Mouse (Mus musculus) neural tube, embryonic 15.5 days (tissue): ENCODE data around the gene 0610009B22Rik. TPM values are rescaled to one million over a fixed set of nuclear protein-coding genes. Genes with fewer than 3 reads are reported as not detected.

Experiments
- ATAC-seq: fragments of 200-750 bp; cut with Nextera tagmentation; 2 replicates; pipeline ENCODE4 v1.8.0; 2017; ENCODE audit warnings: mild to moderate bottlenecking, moderate TSS enrichment, moderate library complexity; ENCODE audit not compliant: low FRiP score
- H3K27ac ChIP-seq: fragments of 300-500 bp; sonication (generic); replicated peaks from 2 replicates; pipeline ENCODE4 v1.5.1; 2015; ENCODE audit warnings: mild to moderate bottlenecking, inconsistent platforms
- H3K27me3 ChIP-seq: fragments of 300-500 bp; sonication (generic); replicated peaks from 2 replicates; pipeline ENCODE4 v1.6.1; 2015; ENCODE audit warnings: inconsistent platforms
- H3K36me3 ChIP-seq: fragments of 300-500 bp; sonication (generic); 2 replicates; pipeline ENCODE4 v1.6.1; 2015; ENCODE audit warnings: inconsistent platforms
- H3K4me1 ChIP-seq: fragments of 300-500 bp; sonication (generic); 2 replicates; pipeline ENCODE4 v1.6.1; 2015; ENCODE audit warnings: inconsistent platforms
- H3K4me2 ChIP-seq: fragments of 300-500 bp; sonication (generic); 2 replicates; pipeline ENCODE4 v1.6.1; 2015; ENCODE audit warnings: inconsistent platforms, mild to moderate bottlenecking, moderate library complexity
- H3K4me3 ChIP-seq: fragments of 300-500 bp; sonication (generic); replicated peaks from 2 replicates; pipeline ENCODE4 v1.5.1; 2015; ENCODE audit warnings: mild to moderate bottlenecking, inconsistent platforms
- H3K9ac ChIP-seq: fragments of 300-500 bp; sonication (generic); replicated peaks from 2 replicates; pipeline ENCODE4 v1.6.1; 2015; ENCODE audit warnings: mild to moderate bottlenecking, inconsistent platforms
- H3K9me3 ChIP-seq: fragments of 300-500 bp; sonication (generic); replicated peaks from 2 replicates; pipeline ENCODE4 v1.6.1; 2016; ENCODE audit warnings: inconsistent platforms
- WGBS: fragments of 180-500 bp; shearing (Covaris S2); methylation state at CpG from one replicate; pipeline ENCODE4 v1.1.7; 2015; ENCODE audit warnings: mixed read lengths; 5-methylcytosine and 5-hydroxymethylcytosine counted together
- polyA plus RNA-seq: library from polyadenylated mRNA; unstranded; fragments of >200 nt; fragmentation: Nextera tagmentation; extraction: Ambion mirVana; gene quantifications from 2 replicates; pipeline ENCODE4 v1.2.1, GENCODE M21; 2015

Gene 0610009B22Rik
- polyA plus RNA-seq, 1 experiment from 2014 or later: 111 TPM

DNA sequence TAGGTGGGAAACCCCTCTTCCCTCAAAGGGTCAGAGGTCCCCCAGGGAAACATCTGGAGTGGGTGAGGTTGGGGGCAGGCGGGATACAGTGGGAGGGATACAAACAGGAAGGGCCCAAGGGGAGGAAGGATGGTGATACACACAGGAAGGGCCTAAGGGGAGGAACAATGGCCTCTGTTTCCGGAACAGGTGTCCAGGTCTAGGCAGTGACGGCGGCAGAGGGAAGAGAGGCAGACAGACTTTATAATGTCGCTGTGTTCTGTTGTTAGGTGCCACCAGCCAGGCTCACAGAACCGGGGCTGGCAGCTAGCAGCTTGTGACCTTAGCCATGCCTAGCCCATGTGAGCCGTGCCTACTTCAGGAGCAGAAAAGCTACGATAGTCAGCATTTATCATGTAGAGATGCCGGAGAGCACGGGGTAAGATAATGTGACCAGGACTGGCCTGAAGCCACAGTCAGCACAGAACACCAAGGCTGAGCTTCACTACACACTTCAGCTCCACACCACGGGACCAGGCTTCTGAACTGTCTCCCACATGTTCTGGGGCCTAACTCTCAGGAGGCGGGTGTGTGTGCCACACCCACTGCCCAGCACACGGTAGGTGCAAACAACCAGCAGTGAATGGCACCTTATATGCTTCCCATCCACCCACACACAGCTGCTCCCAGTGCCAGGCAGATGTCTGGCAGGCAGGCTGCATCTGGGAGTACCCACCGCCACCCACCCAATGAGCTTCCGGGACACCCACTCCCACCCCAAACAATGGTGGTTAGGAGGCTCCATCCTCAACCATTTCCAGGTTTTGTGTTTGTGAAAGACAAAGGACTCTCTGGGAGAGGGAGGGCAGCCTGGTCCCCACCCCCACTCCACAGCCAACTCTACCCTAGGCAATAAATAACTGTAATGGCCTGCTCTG, 41.7 kb downstream of the 0610009B22Rik start:
- 0 out of 2 replicates have a peak overlapping the region, but pooled peaks have one; percentile 51 for H3K27ac ChIP-seq
- peak overlapping the region; percentile 7; the same call in 1 of the 2 replicates for H3K4me2 ChIP-seq
- no peak overlapping the region for H3K4me3 ChIP-seq
- no peak overlapping the region for H3K9ac ChIP-seq
- WGBS: 56% methylated on average over 15 of the region's 15 CpGs
- H3K27me3 ChIP-seq: peaks cover 7% of the 10 kb centered on the region; the same call in 1 of the 2 replicates
- peaks cover 24% of the 10 kb centered on the region; the same call in 1 of the 2 replicates for H3K36me3 ChIP-seq
- no peak for ATAC-seq
- no peaks in the 10 kb centered on the region for H3K9me3 ChIP-seq
- peaks cover 56% of the 10 kb centered on the region for H3K4me1 ChIP-seq

DNA sequence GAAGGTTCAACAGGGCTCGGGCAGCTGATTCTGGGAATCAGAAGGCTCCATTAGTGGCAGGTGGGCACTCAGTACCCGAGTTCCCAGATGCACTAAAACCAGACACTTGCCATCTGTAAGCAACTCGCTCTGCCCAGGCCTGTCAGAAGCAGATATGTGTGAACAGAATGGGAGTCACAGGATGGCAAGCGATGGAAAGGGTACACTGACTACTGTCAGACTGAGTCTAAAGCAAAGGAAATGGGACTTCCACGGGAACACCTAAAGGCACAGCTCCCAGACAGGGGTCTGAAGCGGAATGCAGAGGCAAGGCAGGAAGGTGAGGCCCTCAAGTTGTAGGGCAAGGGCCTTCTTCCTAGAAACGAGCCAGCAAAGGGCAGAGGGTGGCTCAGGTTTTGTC, 42.4 kb downstream of the 0610009B22Rik start:
- H3K4me2 ChIP-seq: no peak overlapping the region
- H3K36me3 ChIP-seq: peaks cover 24% of the 10 kb centered on the region; the same call in 1 of the 2 replicates
- no peak overlapping the region for H3K27ac ChIP-seq
- 0 out of 2 replicates have a peak, but pooled peaks cover 7% of the 10 kb centered on the region for H3K27me3 ChIP-seq
- no peak for ATAC-seq
- no peak overlapping the region for H3K9ac ChIP-seq
- WGBS: 83% methylated on average over 7 of the region's 7 CpGs
- no peaks in the 10 kb centered on the region for H3K9me3 ChIP-seq
- H3K4me3 ChIP-seq: no peak overlapping the region
- peaks cover 56% of the 10 kb centered on the region for H3K4me1 ChIP-seq

DNA sequence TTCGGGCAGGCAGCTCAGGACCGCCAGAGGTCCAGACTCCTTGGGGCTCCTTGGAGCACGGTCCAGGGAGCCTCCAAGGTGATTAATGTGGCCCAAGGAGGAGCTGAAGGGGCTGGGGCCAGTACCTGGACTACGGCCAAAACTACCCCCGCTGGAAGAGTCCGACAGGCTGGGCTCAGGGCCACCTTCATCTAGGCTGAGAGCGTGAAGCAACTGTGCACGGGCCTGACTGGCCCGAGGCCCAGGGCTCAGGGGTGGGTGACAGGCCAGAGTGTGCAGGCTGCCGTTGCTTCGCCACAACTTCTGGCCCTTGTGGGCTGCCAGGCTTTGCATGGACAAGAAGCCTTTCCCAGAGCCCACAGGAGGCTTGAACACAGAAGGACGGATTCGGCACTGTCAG, 43.4 kb downstream of the 0610009B22Rik start:
- Histone ChIP-seq H3K27me3 (0 out of 2 replicates have a peak, but pooled peaks cover 7% of the 10 kb centered on the region), H3K27ac (no peak overlapping the region), H3K4me2 (no peak overlapping the region), H3K4me3 (no peak overlapping the region), H3K9ac (no peak overlapping the region), H3K36me3 (peaks cover 24% of the 10 kb centered on the region; the same call in 1 of the 2 replicates), H3K4me1 (peaks cover 48% of the 10 kb centered on the region), H3K9me3 (no peaks in the 10 kb centered on the region)
- ATAC-seq: no peak
- WGBS: 76% methylated on average over 13 of the region's 13 CpGs

DNA sequence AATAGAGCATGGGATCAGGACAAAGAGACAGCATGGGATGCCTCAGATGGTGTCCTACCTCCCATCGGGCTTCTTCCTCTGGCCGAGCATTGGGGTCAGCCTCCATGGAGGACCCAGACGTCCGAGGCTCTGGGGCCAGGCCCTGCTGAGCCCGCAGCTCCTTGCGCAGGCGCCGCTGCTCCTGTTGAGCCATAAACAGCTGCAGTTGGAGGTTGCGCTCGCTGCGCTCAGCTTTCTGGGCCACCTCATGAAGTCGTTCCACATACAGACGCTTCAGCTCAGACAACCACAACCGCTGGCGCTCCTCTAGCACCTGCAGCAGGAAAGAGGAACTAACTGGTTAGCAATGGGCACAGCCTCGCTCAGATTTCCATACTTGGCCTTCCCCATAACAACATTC, 44.5 kb downstream of the 0610009B22Rik start:
- Histone ChIP-seq H3K27me3 (0 out of 2 replicates have a peak, but pooled peaks cover 2% of the 10 kb centered on the region), H3K36me3 (peaks cover 24% of the 10 kb centered on the region; the same call in 1 of the 2 replicates), H3K9me3 (no peaks in the 10 kb centered on the region), H3K27ac (no peak overlapping the region), H3K4me1 (peaks cover 37% of the 10 kb centered on the region), H3K9ac (no peak overlapping the region), H3K4me2 (no peak overlapping the region), H3K4me3 (no peak overlapping the region)
- no peak for ATAC-seq
- WGBS: 77% methylated on average over 16 of the region's 16 CpGs

DNA sequence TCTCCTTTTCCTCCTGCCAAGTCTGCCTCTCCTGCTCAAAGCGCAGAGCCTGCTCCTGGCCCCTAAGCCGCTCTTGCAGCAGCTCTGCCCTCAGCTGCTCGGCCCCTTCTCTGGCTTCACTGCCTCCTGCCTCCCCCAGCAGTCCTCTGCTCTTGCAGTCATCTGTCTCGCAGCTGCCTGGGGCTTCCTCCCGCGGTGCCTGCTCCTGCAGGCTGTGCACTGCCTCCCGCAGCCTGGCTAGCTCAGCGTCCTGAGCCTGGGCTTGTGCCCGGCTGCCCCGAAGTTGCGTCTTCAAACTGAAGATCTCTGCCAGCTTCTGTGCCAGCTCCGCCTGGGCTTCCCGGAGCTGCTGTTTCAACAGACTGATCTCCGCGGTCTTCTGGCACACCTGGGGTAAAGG, 44.9 kb downstream of the 0610009B22Rik start:
- Histone ChIP-seq H3K9me3 (no peaks in the 10 kb centered on the region), H3K4me2 (no peak overlapping the region; the same call in 1 of the 2 replicates), H3K4me1 (peaks cover 33% of the 10 kb centered on the region), H3K36me3 (peaks cover 24% of the 10 kb centered on the region; the same call in 1 of the 2 replicates), H3K27me3 (no peaks in the 10 kb centered on the region), H3K9ac (no peak overlapping the region), H3K27ac (no peak overlapping the region), H3K4me3 (no peak overlapping the region)
- 67% methylated on average over 15 of the region's 15 CpGs for WGBS
- no peak for ATAC-seq

DNA sequence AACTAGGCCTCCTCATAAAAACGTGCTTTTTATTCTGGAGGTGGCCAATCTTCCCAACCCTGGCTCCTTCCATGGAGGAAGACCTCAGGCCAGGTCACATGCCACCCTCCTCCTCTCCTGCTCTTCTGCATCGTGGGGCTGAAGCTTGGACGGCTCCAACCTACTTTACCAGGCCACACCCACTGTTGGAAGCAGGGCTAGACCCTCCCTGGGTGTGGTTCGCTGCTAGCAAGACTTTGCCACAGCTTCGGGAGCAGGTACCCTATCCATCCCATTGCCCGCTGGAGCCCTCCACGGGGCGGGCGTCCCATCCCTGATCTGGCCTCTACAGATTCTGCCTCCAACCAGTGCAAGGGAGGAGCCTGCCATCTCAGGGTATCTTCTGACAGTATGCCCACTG, 45.5 kb downstream of the 0610009B22Rik start:
- WGBS: 81% methylated on average over 9 of the region's 9 CpGs
- Histone ChIP-seq H3K4me2 (no peak overlapping the region), H3K36me3 (peaks cover 24% of the 10 kb centered on the region; the same call in 1 of the 2 replicates), H3K27me3 (no peaks in the 10 kb centered on the region), H3K4me3 (no peak overlapping the region), H3K9me3 (no peaks in the 10 kb centered on the region), H3K27ac (no peak overlapping the region), H3K9ac (no peak overlapping the region), H3K4me1 (peaks cover 27% of the 10 kb centered on the region)
- ATAC-seq: no peak; the same call in 1 of the 2 replicates

DNA sequence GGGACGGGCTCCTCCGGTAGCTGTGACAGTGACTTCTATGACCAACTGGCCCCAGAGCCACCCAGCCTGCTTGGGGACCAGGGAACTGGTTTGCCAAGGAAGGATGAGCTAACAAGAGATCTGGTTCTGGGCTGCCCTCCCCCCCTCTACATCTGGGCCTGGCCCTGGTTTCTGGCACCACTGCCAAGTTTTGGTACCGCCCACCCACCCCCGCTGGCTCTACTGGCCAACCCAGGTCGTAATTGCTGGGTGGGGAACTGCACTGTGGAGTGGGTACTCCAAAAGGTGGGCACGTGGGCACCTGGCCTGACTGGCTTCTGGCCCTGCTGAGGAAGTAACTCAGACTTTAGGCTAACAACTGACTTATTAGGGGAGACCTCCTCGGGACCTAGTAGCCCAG, 47.9 kb downstream of the 0610009B22Rik start:
- Histone ChIP-seq H3K27me3 (no peaks in the 10 kb centered on the region), H3K4me3 (no peak overlapping the region), H3K4me1 (peaks cover 23% of the 10 kb centered on the region), H3K9ac (no peak overlapping the region), H3K36me3 (peaks cover 24% of the 10 kb centered on the region; the same call in 1 of the 2 replicates), H3K27ac (no peak overlapping the region), H3K9me3 (no peaks in the 10 kb centered on the region), H3K4me2 (no peak overlapping the region)
- no peak for ATAC-seq
- 89% methylated on average over 7 of the region's 7 CpGs for WGBS

DNA sequence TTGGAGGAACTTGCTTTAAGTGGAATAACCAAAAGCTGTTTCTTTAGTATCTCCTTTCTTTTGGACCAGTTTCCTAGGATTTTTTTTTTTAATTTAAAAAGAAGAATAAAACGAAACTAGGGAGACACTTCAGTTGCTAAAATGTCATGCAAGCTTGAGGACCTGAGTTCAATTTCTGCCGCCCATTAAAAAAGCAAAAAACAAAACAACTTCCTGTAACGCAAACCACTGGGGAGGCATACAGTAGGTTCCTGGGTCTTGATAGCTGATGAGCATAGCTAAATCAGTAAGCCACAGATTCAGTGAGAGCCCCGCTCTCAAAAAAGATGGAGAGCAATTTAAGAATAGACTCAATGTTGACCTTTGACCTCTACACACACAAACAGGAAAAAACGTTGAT, 50.2 kb downstream of the 0610009B22Rik start:
- Histone ChIP-seq H3K4me3 (no peak overlapping the region), H3K9ac (no peak overlapping the region), H3K27me3 (no peaks in the 10 kb centered on the region), H3K4me2 (no peak overlapping the region), H3K36me3 (peaks cover 9% of the 10 kb centered on the region), H3K9me3 (no peaks in the 10 kb centered on the region), H3K27ac (no peak overlapping the region), H3K4me1 (peaks cover 35% of the 10 kb centered on the region)
- ATAC-seq: no peak
- WGBS: 77% methylated on average over 5 of the region's 5 CpGs

DNA sequence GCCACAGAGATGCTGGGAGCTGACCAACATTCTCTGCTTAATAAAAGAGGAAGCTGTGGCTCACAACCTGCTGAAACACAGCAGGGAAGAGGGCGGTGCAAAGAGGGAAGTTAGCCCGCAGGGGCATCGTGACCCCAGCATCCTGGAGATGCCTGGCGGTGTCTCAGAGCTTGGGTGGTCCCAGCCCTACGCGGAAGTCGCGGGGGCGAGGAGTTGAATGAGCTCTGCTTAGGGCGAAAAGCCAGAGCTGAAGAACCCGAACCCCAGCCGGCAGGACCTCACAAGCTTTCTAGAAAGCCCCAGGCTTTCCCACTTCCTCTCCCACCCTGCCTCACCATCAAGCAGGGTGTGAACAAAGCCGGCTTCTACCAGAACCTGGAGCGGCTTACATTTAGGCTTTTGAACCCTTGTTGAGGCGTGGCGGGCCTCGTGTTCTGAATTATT, 50.7 kb downstream of the 0610009B22Rik start:
- H3K27ac ChIP-seq: no peak overlapping the region
- H3K27me3 ChIP-seq: no peaks in the 10 kb centered on the region
- H3K9ac ChIP-seq: no peak overlapping the region
- H3K9me3 ChIP-seq: no peaks in the 10 kb centered on the region
- peaks cover 32% of the 10 kb centered on the region for H3K4me1 ChIP-seq
- H3K4me3 ChIP-seq: no peak overlapping the region
- WGBS: 8% methylated on average over 17 of the region's 17 CpGs
- peak overlapping the region; percentile 38 for H3K4me2 ChIP-seq
- H3K36me3 ChIP-seq: peaks cover 4% of the 10 kb centered on the region
- no peak for ATAC-seq

DNA sequence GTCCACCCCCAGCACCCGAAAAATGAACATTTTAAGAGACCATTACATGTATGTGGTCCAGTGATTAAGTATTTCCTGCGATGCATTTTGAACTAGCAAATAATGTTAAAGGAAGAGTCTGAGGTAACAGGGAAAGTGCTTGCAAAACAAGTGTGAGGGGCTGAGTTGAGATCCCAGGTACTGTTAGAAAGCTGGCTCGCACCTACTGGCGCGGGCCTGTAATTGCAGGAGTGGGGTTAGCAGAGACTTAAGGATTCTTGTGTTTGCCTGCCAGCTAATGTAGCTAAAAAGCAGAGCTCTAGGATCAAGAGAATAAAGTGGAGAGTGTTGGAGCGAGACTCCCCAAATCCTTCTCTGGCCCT, 52.4 kb downstream of the 0610009B22Rik start:
- Histone ChIP-seq H3K27ac (peak overlapping the region; percentile 89), H3K4me1 (peaks cover 38% of the 10 kb centered on the region), H3K9me3 (no peaks in the 10 kb centered on the region), H3K4me2 (peak overlapping the region; percentile 78), H3K27me3 (no peaks in the 10 kb centered on the region), H3K36me3 (no peaks in the 10 kb centered on the region; the same call in 1 of the 2 replicates), H3K4me3 (peak overlapping the region; percentile 85), H3K9ac (peak overlapping the region; percentile 89)
- ATAC-seq: peak; percentile 59
- WGBS: 8% methylated on average over 6 of the region's 6 CpGs

DNA sequence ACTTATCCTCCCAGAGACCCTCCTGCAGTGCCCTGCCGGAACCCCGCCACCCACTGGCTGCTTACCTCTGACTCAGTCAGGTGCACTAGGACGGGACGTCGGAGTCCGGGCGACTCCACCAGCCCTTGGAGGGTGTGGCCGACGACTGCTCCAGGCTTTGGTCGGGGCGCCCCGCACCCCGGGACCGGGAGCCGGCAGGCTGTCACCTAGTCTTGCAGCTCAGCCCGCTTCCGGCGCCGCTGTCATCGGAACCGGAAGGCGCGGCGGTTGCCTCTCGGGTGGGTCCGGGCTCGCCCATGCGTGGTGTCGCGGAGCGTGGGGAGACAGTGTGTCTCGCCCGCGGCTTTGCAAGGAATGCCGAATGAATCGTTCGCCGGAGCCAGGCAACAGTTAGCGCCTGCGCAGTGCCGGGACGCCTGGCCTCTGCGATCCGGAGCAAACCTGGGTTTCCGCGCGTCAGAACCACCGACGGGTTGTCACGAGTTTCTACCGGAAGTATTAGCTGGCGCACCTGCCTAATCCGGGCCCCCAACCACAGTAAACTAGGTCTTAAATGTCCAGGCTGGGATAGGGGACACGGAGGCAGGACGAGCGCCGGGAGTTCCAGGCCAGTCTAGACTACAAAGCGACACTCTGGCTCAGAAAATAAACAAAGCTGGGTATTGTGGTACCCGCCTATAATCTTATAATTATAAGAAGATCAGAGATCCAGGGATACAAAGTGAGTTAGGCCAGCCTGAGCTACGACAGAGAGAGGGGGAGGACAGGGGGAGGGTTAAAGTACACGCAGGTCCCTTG, 53.0 kb downstream of the 0610009B22Rik start, which contains the start of gene Rmnd5b:
TSS of gene Rmnd5b (minus strand) at position 372 of the 798 bp plus-strand sequence.
- H3K36me3 ChIP-seq: no peaks in the 10 kb centered on the region; the same call in 1 of the 2 replicates
- peak within 1 kb of the TSS; percentile 85 for H3K4me3 ChIP-seq
- no peaks in the 10 kb centered on the region for H3K27me3 ChIP-seq
- peak; percentile 94 for ATAC-seq
- peaks cover 38% of the 10 kb centered on the region for H3K4me1 ChIP-seq
- under 1% methylated on average over 61 of the region's 61 CpGs for WGBS
- H3K9ac ChIP-seq: peak within 1 kb of the TSS; percentile 89
- H3K27ac ChIP-seq: peak within 1 kb of the TSS; percentile 89
- peak within 1 kb of the TSS; percentile 78 for H3K4me2 ChIP-seq
- no peaks in the 10 kb centered on the region for H3K9me3 ChIP-seq
